Comparison of ENCODE assay signal across 11 mouse cellular contexts in genomic region chr5:143655511-143655943, GRCm38 (mm10). TPM values are rescaled to one million over a fixed set of nuclear protein-coding genes. Genes with fewer than 3 reads are reported as not detected.
DNase-seq lines count a peak whose midpoint lies in the region; ATAC-seq and TF ChIP-seq lines count a peak whose summit lies in the region.
"Had no signal": no experiment of that assay in that cellular context is flagged by ENCODE, and none has a peak within 500 bp of the region (broad histone marks: within the 10 kb centered on the region; RNA-seq: fewer than 3 reads in every experiment).

No protein-coding gene starts in this region.

- H3K27me3 ChIP-seq in heart, adult 2 months (ENCODE audit: control insufficient read depth, insufficient read depth, low read length) = no peaks in the 10 kb centered on the region
- no peaks in the 10 kb centered on the region for H3K27me3 ChIP-seq in lung, embryonic 14.5 days (ENCODE audit: insufficient read depth, low read length)
- no peaks in the 10 kb centered on the region for H3K27me3 ChIP-seq in erythroblast, embryonic 14.5 days (ENCODE audit: control insufficient read depth)

- TF ChIP-seq EP300 in heart, adult 2 months (IDR thresholded peaks at IDR 0.05; ENCODE audit: insufficient read depth, low read depth, low read length) = no peak

- H3K79me2 ChIP-seq in heart, adult 2 months (replicated peaks; ENCODE audit: control insufficient read depth, insufficient read depth, low read length) = peaks cover 11% of the 10 kb centered on the region

- ATAC-seq in lung, embryonic 14.5 days (ENCODE audit: insufficient read depth) = no peak
- ATAC-seq in megakaryocyte-erythroid progenitor cell, adult 5-6 weeks (replicated peaks; ENCODE audit: low FRiP score, low TSS enrichment, poor library complexity, severe bottlenecking) = peak; percentile 49

- H3K4me2 ChIP-seq in lung, embryonic 14.5 days = peak overlapping the region; percentile 10; the same call in 1 of the 2 replicates

- no peak overlapping the region for H3K9ac ChIP-seq in heart, adult 2 months (ENCODE audit: low read depth, low read length)
- H3K9ac ChIP-seq in lung, embryonic 14.5 days = no peak overlapping the region

- H3K4me3 ChIP-seq in heart, adult 2 months = no peak overlapping the region
- H3K4me3 ChIP-seq in lung, embryonic 14.5 days (ENCODE audit: low read depth, low read length) = no peak overlapping the region
- H3K4me3 ChIP-seq in erythroblast, embryonic 14.5 days (replicated peaks) = peak overlapping the region; percentile 42

- no peak for TF ChIP-seq POLR2A in heart, adult 2 months (IDR thresholded peaks at IDR 0.05; ENCODE audit: insufficient read depth, low read depth, low read length)

- H3K27ac ChIP-seq in heart, adult 2 months = peak overlapping the region; percentile 78
- peak overlapping the region; percentile 77 for H3K27ac ChIP-seq in lung, embryonic 14.5 days (ENCODE audit: low read depth)

- no peak for DNase-seq in heart, adult 2 months
- no peak for DNase-seq in heart, postnatal 14 days
- no peak for DNase-seq in lung, embryonic 14.5 days
- DNase-seq in lung, postnatal 25 days (ENCODE audit: low spot score) = no peak
- DNase-seq in spleen, postnatal 14 days (ENCODE audit: low spot score in 2 of 2) = no peak
- no peak for DNase-seq in layer of hippocampus, postnatal 36 days
- DNase-seq: B cell, adult 2 months; cerebellum, adult 18-20 months; right cerebral cortex, postnatal 4 days had no signal

- 44% methylated on average over 4 of the region's 4 CpGs for WGBS in heart, adult 2 months
- WGBS in lung, embryonic 14.5 days = 58% methylated on average over 4 of the region's 4 CpGs

- no peaks in the 10 kb centered on the region for H3K9me3 ChIP-seq in lung, embryonic 14.5 days (ENCODE audit: low read depth, low read length)
- H3K9me3 ChIP-seq in erythroblast, embryonic 14.5 days (ENCODE audit: control insufficient read depth, low read length) = peaks cover 3% of the 10 kb centered on the region

- H3K36me3 ChIP-seq in heart, adult 2 months (ENCODE audit: control insufficient read depth, insufficient read depth, low read length) = peaks cover 21% of the 10 kb centered on the region
- no peaks in the 10 kb centered on the region for H3K36me3 ChIP-seq in lung, embryonic 14.5 days (ENCODE audit: insufficient read depth)
- peaks cover 62% of the 10 kb centered on the region for H3K36me3 ChIP-seq in erythroblast, embryonic 14.5 days (ENCODE audit: control insufficient read depth)

- TF ChIP-seq CTCF in heart, adult 2 months (IDR thresholded peaks at IDR 0.05) = no peak
- no peak for TF ChIP-seq CTCF in lung, embryonic 14.5 days (IDR thresholded peaks at IDR 0.05; ENCODE audit: low read depth)

- intact Hi-C loops in heart, adult 2 months (cut with DNase I) = no loop called here
- intact Hi-C loops in heart, postnatal 14 days (cut with DNase I) = no loop called here

- peaks cover 49% of the 10 kb centered on the region for H3K4me1 ChIP-seq in heart, adult 2 months (ENCODE audit: control insufficient read depth, insufficient read depth, low read length)
- H3K4me1 ChIP-seq in lung, embryonic 14.5 days (ENCODE audit: insufficient read depth) = peaks cover 25% of the 10 kb centered on the region
- H3K4me1 ChIP-seq in erythroblast, embryonic 14.5 days (ENCODE audit: control insufficient read depth) = peaks cover 100% of the 10 kb centered on the region

RNA-seq across cellular contexts. Expression of gene Cyth3, which starts 33.3 kb away (rescaled TPM):
- 10 to 100 TPM; 26.1 to 44.6 TPM for total RNA-seq in heart, adult 2 months (2021)
- polyA plus RNA-seq in heart, adult 2 months (2012; rRNA removed) = 25.1 and 39.2 TPM in 2 replicates
- total RNA-seq in heart, postnatal 14 days (2021) = 10 to 100 TPM; 62.2 to 66.8 TPM
- polyA plus RNA-seq in lung, embryonic 14.5 days (2014; fragmentation: Nextera tagmentation; extraction: Ambion mirVana) = 48.3 and 52.0 TPM in 2 replicates
- 2.5 and 3.2 TPM in 2 replicates for polyA plus RNA-seq in erythroblast, embryonic 14.5 days (2012)
- total RNA-seq in megakaryocyte-erythroid progenitor cell, adult 5-6 weeks (2014; fragmentation: Nextera tagmentation) = 117 and 124 TPM in 2 replicates
- total RNA-seq in megakaryocyte-erythroid progenitor cell, adult 5-6 weeks (2017) = 81.7 and 94.7 TPM in 2 replicates
- total RNA-seq in layer of hippocampus, postnatal 36 days (2021) = 10 to 100 TPM; 44.2 to 48.6 TPM
